Mouse (Mus musculus) v-Abl transformed pro-B cells (cell line): ENCODE data around the gene Nav2.

ENCODE experiments used
- in situ Hi-C, 2 experiments: fragments of 400-800 bp; cut with MboI; formaldehyde crosslinking; loops; one replicate each; pipeline ENCODE4 v1.15.1; 2025; ENCODE audit not compliant: unreplicated experiment in 2 of 2

The Nav2 gene

GRCm38 (mm10) chr7:49120935-49121691 is 212.6 kb downstream of the Nav2 start:
- in situ Hi-C loops: loop anchor here (5.0 kb wide), 3 partner anchors 229 to 374 kb away; no protein-coding TSS in a partner anchor

GRCm38 (mm10) chr7:49122498-49122897 is 214.0 kb downstream of the Nav2 start:
- in situ Hi-C loops: loop anchor here (5.0 kb wide), 3 partner anchors 230 to 375 kb away; no protein-coding TSS in a partner anchor

- in situ Hi-C loops: loop anchor here (5.0 to 25.0 kb wide), 5 partner anchors 302 to 787 kb away; partner anchors contain the start of genes Htatip2 (in 1 of the 2) and Slc6a5 (in 1 of the 2)
Observed at GRCm38 (mm10) chr7:49125545-49125944, 217.0 kb downstream of the Nav2 start.

- in situ Hi-C loops: loop anchor here (5.0 to 25.0 kb wide), 5 partner anchors 299 to 784 kb away; partner anchors contain the start of genes Htatip2 (in 1 of the 2) and Slc6a5 (in 1 of the 2)
Observed at GRCm38 (mm10) chr7:49128224-49128623, 219.7 kb downstream of the Nav2 start.

GRCm38 (mm10) chr7:49132851-49133351 is 224.4 kb downstream of the Nav2 start:
- in situ Hi-C loops: loop anchor here (5.0 to 25.0 kb wide), 7 partner anchors 139 to 779 kb away; partner anchors contain the start of genes Htatip2 (in 2 of the 2) and Slc6a5 (in 1 of the 2)

- in situ Hi-C loops: loop anchor here (5.0 to 25.0 kb wide), 7 partner anchors 138 to 778 kb away; partner anchors contain the start of genes Htatip2 (in 2 of the 2) and Slc6a5 (in 1 of the 2)
Observed at GRCm38 (mm10) chr7:49134396-49134795, 225.9 kb downstream of the Nav2 start.

- in situ Hi-C loops: loop anchor here (10.0 to 25.0 kb wide), 5 partner anchors 448 to 773 kb away; partner anchors contain the start of genes Htatip2 (in 2 of the 2) and Slc6a5 (in 1 of the 2)
Observed at GRCm38 (mm10) chr7:49139762-49140161, 231.2 kb downstream of the Nav2 start.

GRCm38 (mm10) chr7:49143966-49144365 is 235.4 kb downstream of the Nav2 start:
- in situ Hi-C loops: loop anchor here (25.0 kb wide), 4 partner anchors 443 to 768 kb away; partner anchors contain the start of genes Htatip2 (in 1 of the 2) and Slc6a5 (in 1 of the 2)

GRCm38 (mm10) chr7:49145749-49146670 is 237.5 kb downstream of the Nav2 start:
- in situ Hi-C loops: loop anchor here (25.0 kb wide), 4 partner anchors 441 to 766 kb away; partner anchors contain the start of genes Htatip2 (in 1 of the 2) and Slc6a5 (in 1 of the 2)

GRCm38 (mm10) chr7:49152297-49152696 is 243.8 kb downstream of the Nav2 start:
- in situ Hi-C loops: no loop called here

- in situ Hi-C loops: no loop called here
Observed at GRCm38 (mm10) chr7:49152713-49153112, 244.2 kb downstream of the Nav2 start.

- in situ Hi-C loops: no loop called here
Observed at GRCm38 (mm10) chr7:49158641-49159381, 250.3 kb downstream of the Nav2 start.

GRCm38 (mm10) chr7:49159646-49160555 is 251.4 kb downstream of the Nav2 start:
- in situ Hi-C loops: no loop called here

GRCm38 (mm10) chr7:49162079-49162478 is 253.6 kb downstream of the Nav2 start:
- in situ Hi-C loops: no loop called here

GRCm38 (mm10) chr7:49163789-49164188 is 255.3 kb downstream of the Nav2 start:
- in situ Hi-C loops: no loop called here

- in situ Hi-C loops: no loop called here
Observed at GRCm38 (mm10) chr7:49164868-49165267, 256.4 kb downstream of the Nav2 start.

- in situ Hi-C loops: no loop called here
Observed at GRCm38 (mm10) chr7:49172926-49173325, 264.4 kb downstream of the Nav2 start.

GRCm38 (mm10) chr7:49175784-49176409 is 267.4 kb downstream of the Nav2 start:
- in situ Hi-C loops: no loop called here
